Mouse (Mus musculus) adrenal gland, postnatal 36 days (tissue): ENCODE data around the gene Ttc1. TPM values are rescaled to one million over a fixed set of nuclear protein-coding genes. Genes with fewer than 3 reads are reported as not detected.

Experiments used
- DNase-seq, 2 experiments: peaks; one replicate each; pipeline ENCODE4 v3.0.0; 2021; ENCODE audit warnings: mixed read lengths in 1 of 2
- total RNA-seq, 2 experiments: library from RNA; stranded (reverse); gene quantifications; 2 replicates each; pipeline ENCODE4 v1.2.3; 2021

Ttc1 gene
- total RNA-seq, 2 experiments from 2014 or later = 60.6 to 66.6 TPM

GRCm38 (mm10) chr11:43705751-43706150, 42.1 kb downstream of the Ttc1 start:
- no peak for DNase-seq

GRCm38 (mm10) chr11:43703552-43703951, 44.3 kb downstream of the Ttc1 start:
- peak; percentile 8 to 20 for DNase-seq

- DNase-seq = no peak
Observed at GRCm38 (mm10) chr11:43700291-43700690, 47.5 kb downstream of the Ttc1 start.

GRCm38 (mm10) chr11:43698621-43699020, 49.2 kb downstream of the Ttc1 start:
- DNase-seq = no peak

GRCm38 (mm10) chr11:43696623-43697022, 51.2 kb downstream of the Ttc1 start:
- DNase-seq = no peak

GRCm38 (mm10) chr11:43688850-43689249, 59.0 kb downstream of the Ttc1 start:
- no peak for DNase-seq

GRCm38 (mm10) chr11:43682415-43683217, 65.2 kb downstream of the Ttc1 start:
- DNase-seq = peak; percentile 62 to 76

- DNase-seq = peak; percentile 99
Observed at GRCm38 (mm10) chr11:43681472-43682414, 66.1 kb downstream of the Ttc1 start, which contains the start of gene Pwwp2a. Pwwp2a (plus strand) TSS chr11:43681998.

Other genes with a start within 250 kb of the Ttc1 start
- 1 to 10 TPM; 2.1 TPM for gene Ccnjl, start 219.2 kb downstream of the Ttc1 start, total RNA-seq
- 1 to 10 TPM in 1 of 2 experiments, under 1 TPM in 1; 0.36 to 1.0 TPM for gene 4933415A04Rik, start 161.0 kb downstream of the Ttc1 start, total RNA-seq
- gene Fabp6, start 146.5 kb downstream of the Ttc1 start, total RNA-seq = not detected
- gene Pwwp2a, start 66.0 kb downstream of the Ttc1 start, total RNA-seq = 10 to 100 TPM; 32.4 to 37.3 TPM
- gene Adra1b, start 153.2 kb upstream of the Ttc1 start, total RNA-seq = 1 to 10 TPM; 2.7 to 2.9 TPM